Mouse (Mus musculus): Measurements from ENCODE around the gene Ubr1.

DNA sequence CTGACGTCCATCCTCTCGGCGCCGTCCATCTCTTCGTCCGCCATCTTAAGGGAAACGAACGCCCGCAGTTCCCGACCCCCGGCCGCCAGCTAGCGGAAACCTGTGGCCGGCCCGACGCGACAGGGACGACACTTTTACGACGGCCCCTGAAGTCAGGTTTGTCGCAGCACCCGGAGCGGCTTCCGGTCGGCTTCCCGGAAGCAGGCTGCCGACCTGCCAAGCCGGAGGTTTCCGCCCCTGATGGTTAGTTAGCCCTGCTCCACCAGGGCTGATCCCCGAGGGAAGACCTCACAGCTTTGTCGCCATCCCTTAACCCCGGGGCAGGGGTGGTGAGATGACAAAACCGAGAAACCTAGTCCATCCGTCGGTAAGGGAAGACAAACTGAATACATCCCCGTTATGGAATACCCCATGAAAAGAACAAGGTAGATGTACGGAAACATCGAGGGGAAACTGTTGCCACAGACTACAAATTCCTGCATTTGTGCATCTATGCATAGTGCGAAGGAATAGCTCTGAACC, at the start of gene Ubr1:
- TF ChIP-seq BHLHE40 (IDR thresholded peaks at IDR 0.05; ENCODE audit: low read depth, low read length): no peak
- TF ChIP-seq CTCF (conservative IDR thresholded peaks at IDR 0.05 in 1 of 2, IDR thresholded peaks at IDR 0.05 in 1 of 2; ENCODE audit: low read depth in 2 of 2, low read length in 2 of 2): no peak
- TF ChIP-seq EP300 (IDR thresholded peaks at IDR 0.05; ENCODE audit: low read length): no peak
- TF ChIP-seq ELF1 (IDR thresholded peaks at IDR 0.05; ENCODE audit: low read depth, low read length): peak; percentile 97
- TF ChIP-seq POLR2AphosphoS2 (IDR thresholded peaks at IDR 0.05; ENCODE audit: low read depth, low read length): peak; percentile 86; the same call in 1 of the 2 replicates
- TF ChIP-seq SIN3A (IDR thresholded peaks at IDR 0.05; ENCODE audit: low read length): peak; percentile 88
- peak; percentile 85; the same call in 1 of the 2 replicates for TF ChIP-seq UBTF (IDR thresholded peaks at IDR 0.05; ENCODE audit: low read depth, low read length)
- TF ChIP-seq MAFK (IDR thresholded peaks at IDR 0.05; ENCODE audit: insufficient replicate concordance, low read length): no peak
- no peak for TF ChIP-seq ZNF384 (IDR thresholded peaks at IDR 0.05; ENCODE audit: low read depth, low read length)
- TF ChIP-seq CHD2 (IDR thresholded peaks at IDR 0.05; ENCODE audit: low read length): 0 out of 2 replicates have a peak, but pooled peaks have one; percentile 17
- peak; percentile 83; the same call in 1 of the 2 replicates for TF ChIP-seq KAT2A (IDR thresholded peaks at IDR 0.05; ENCODE audit: insufficient replicate concordance, low read length)
- peak; percentile 98 for TF ChIP-seq NELFE (IDR thresholded peaks at IDR 0.05; ENCODE audit: low read depth, low read length)
- TF ChIP-seq POLR2A (IDR thresholded peaks at IDR 0.05; ENCODE audit: low read depth, low read length): peak; percentile 98

Data from CH12.LX (cell line).